Mouse (Mus musculus) Patski (cell line): Measurements from ENCODE around the gene Tprg. TPM values are rescaled to one million over a fixed set of nuclear protein-coding genes. Genes with fewer than 3 reads are reported as not detected.

Source experiments
- ATAC-seq: fragments of 100-300 bp; one replicate; pipeline ENCODE4 v1.8.0; 2021
- CTCF ChIA-PET: fragments of 350-600 bp; sonication (Branson Sonifier 250); formaldehyde crosslinking; loops from one replicate; lab custom pipeline; 2022; ENCODE audit warnings: inconsistent platforms; lab: Charles Lee
- POLR2A ChIA-PET: fragments of 350-600 bp; sonication (Branson Sonifier 250); formaldehyde crosslinking; loops from one replicate; lab custom pipeline; 2022; ENCODE audit warnings: antibody characterized with exemption, inconsistent platforms; lab: Charles Lee
- DNase-seq: peaks from one replicate; pipeline ENCODE4 v3.0.0-alpha.2; 2011; ENCODE audit warnings: low read depth, low spot score
- H3K27me3 ChIP-seq: fragments of 371-371 bp; one replicate; pipeline ENCODE4 v1.5.1; 2021
- CTCF ChIP-seq: fragments of 100-300 bp; IDR thresholded peaks from one replicate; pipeline ENCODE4 v1.5.1; 2021
- in situ Hi-C: fragments of 300-500 bp; cut with MboI; formaldehyde crosslinking; loops from 3 replicates; pipeline ENCODE4 v1.11.1; 2018; ENCODE audit warnings: low pct_unique_long_range_greater_than_20kb, mixed read lengths
- polyA plus RNA-seq: library from polyadenylated mRNA; unstranded; gene quantifications from one replicate; pipeline ENCODE4 v1.2.3, GENCODE M21; 2021

Tprg gene
- polyA plus RNA-seq, 1 experiment from 2014 or later: 0.10 TPM

DNA sequence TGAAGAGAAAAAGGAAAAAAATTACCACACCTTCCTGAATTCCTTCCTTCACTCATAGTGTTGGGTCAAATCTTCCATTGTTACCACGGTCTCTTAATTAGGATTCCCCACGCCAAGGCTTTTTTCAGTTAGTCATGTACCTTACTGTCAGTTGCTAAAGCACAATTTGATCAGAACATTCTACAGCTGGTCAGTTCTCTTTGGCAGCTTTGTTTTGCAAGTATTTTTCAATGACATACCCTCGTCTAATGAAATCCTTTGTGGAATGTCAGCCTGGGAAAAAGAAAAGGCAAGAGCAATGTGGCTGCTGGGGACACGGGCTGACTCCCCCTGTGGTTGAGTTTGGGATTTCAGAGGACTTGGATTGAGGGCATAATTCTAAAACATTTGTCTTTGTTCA lies 136.4 kb downstream of the Tprg start:
- POLR2A ChIA-PET: no interaction called here
- in situ Hi-C loops: no loop called here
- CTCF ChIA-PET: interaction anchor here (0.7 kb wide), 1 partner anchor 520 kb away, joined by 3 read pairs; no protein-coding TSS in a partner anchor
- ATAC-seq: no peak
- no peaks in the 10 kb centered on the region for H3K27me3 ChIP-seq
- no peak for DNase-seq
- peak; percentile 31 for TF ChIP-seq CTCF

DNA sequence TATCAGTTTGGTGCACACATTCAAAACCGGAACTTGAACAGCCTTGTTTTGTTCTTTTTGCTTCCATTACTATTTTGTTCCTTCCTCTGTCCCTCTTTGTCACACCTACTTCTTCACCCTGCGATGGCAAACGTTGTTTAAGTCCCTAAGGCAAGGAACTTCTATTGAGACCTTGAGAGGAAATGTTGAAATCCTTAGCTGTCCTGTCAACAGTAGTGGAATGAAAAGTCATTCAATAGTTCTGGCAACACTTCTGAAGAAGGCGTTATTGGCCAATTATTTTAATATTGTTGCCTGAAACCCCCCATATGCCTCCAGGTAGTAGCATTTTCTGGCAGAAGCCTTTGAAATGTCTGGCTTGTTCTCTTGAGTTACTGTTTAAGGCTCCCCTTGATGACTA lies 137.4 kb downstream of the Tprg start:
- H3K27me3 ChIP-seq: no peaks in the 10 kb centered on the region
- in situ Hi-C loops: no loop called here
- ChIA-PET POLR2A (no interaction called here), CTCF (interaction anchor here (1.9 kb wide), 1 partner anchor 19 kb away, joined by 6 read pairs; no protein-coding TSS in a partner anchor)
- DNase-seq (no peak), ATAC-seq (no peak)
- no peak for TF ChIP-seq CTCF

DNA sequence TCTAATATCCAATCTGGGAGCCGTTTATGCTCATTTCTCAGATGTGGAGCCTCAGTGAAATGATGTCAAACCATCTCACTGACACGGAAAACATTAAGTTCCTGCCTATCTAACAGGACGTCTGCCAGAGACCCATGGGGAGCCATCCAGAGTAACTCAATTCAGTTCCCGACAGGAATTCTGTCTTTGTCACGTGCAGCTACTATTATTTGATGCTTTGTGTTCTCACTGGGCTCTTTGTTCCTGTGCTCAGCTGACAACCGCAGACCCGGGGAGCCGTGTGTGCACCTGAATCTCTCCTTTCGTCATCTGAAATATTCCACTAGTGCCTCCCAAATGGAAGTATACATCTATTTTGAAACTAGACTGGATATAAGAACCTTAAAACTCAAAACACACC lies 138.3 kb downstream of the Tprg start:
- no peak for TF ChIP-seq CTCF
- in situ Hi-C loops: no loop called here
- CTCF ChIA-PET: interaction anchor here (1.2 to 2.4 kb wide), 3 partner anchors 20 to 48 kb away, joined by 3 to 8 read pairs (median 6); no protein-coding TSS in a partner anchor
- H3K27me3 ChIP-seq: no peaks in the 10 kb centered on the region
- ATAC-seq (no peak), DNase-seq (no peak)
- POLR2A ChIA-PET: no interaction called here

DNA sequence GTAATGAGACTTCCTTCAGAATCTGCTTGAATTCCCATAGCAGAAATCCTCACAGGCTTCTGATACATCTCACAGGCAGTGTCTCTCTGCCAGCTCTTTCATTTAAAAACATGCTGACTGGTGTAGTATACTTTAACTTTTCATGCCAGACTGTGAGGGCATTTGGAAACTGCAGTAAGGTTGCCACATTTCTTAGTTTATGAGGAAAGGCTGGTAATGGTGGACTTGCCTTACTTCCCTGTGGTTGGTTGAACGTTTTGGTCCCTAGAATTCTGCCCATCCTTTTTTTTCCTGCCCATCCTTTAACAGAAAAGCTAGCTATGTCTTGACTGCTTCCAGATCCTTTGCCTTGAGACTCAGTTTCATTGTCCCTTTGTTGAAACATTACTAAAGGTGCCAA lies 138.8 kb downstream of the Tprg start:
- in situ Hi-C loops: no loop called here
- no peak for ATAC-seq
- H3K27me3 ChIP-seq: no peaks in the 10 kb centered on the region
- no peak for TF ChIP-seq CTCF
- CTCF ChIA-PET: interaction anchor here (0.6 to 2.4 kb wide), 5 partner anchors 16 to 563 kb away, joined by 3 to 8 read pairs (median 4); no protein-coding TSS in a partner anchor
- DNase-seq: no peak
- POLR2A ChIA-PET: no interaction called here

DNA sequence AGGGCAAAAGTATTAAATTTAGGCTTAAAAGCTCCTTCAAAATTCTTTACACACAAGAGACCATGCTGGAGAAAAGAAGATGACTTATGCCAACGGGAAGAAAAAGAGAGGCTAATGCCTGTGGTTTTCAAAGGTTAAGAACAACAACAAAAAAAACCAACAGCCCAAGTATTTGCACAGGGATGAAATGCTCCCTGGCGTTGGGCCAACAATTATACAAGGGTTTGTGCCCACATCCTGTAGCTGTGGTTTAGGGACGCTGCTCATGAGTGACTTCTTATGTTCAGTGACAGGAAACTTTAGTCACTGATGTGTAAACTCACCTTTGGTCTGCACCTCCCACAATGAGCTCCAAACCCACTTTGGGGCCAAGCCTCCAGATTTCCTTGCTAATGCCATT lies 139.6 kb downstream of the Tprg start:
- CTCF ChIA-PET: interaction anchor here (0.9 to 2.4 kb wide), 4 partner anchors 15 to 102 kb away, joined by 3 to 8 read pairs (median 4); no protein-coding TSS in a partner anchor
- TF ChIP-seq CTCF: no peak
- DNase-seq (peak; percentile 95), ATAC-seq (peak; percentile 78)
- H3K27me3 ChIP-seq: no peaks in the 10 kb centered on the region
- POLR2A ChIA-PET: no interaction called here
- in situ Hi-C loops: no loop called here

DNA sequence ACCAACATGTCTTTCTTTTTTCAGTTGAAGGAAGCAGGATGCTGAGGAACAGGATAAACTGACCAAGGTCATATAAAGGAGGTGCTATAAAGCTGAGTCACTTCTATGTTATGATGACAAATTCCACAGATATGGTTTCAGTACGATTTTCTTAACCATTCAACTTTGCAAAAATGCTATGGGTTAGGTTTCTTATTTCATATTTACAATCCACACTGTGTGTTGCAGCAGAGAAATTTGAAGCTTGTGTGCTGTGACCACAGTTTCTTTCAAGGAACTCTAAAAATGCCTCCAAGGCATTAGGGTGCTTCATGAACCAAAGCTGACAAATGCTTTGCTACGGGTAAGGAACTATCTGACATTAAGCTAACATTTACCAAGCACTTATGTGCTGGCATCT lies 153.4 kb downstream of the Tprg start:
- peak; percentile 82 for ATAC-seq
- in situ Hi-C loops: no loop called here
- no peak for TF ChIP-seq CTCF
- CTCF ChIA-PET: interaction anchor here (0.9 to 1.1 kb wide), 3 partner anchors 12 to 63 kb away, joined by 3 to 4 read pairs (median 4); no protein-coding TSS in a partner anchor
- H3K27me3 ChIP-seq: no peaks in the 10 kb centered on the region
- POLR2A ChIA-PET: no interaction called here
- DNase-seq: peak; percentile 49

DNA sequence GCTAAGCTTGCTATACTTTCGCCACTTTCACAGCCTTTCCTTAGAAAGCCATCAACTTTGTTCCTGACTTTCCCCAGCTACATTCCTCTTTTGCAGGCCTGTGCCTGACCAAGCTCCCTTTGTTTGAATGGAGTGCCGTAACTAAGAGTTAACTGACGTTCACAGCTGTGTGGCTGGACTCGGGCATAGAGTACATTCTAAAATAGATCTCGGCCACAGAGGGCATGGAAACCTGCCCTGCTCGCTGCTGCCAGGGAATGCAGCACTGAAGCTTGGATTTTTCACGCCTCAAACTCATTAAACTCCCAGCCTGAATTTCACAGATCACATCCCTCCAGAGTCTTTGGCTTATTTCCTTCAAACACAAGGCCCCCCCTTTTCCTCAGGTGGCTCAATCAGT lies 159.0 kb downstream of the Tprg start:
- H3K27me3 ChIP-seq: no peaks in the 10 kb centered on the region
- no peak for ATAC-seq
- DNase-seq: no peak
- CTCF ChIA-PET: no interaction called here
- POLR2A ChIA-PET: no interaction called here
- TF ChIP-seq CTCF: no peak
- in situ Hi-C loops: no loop called here

DNA sequence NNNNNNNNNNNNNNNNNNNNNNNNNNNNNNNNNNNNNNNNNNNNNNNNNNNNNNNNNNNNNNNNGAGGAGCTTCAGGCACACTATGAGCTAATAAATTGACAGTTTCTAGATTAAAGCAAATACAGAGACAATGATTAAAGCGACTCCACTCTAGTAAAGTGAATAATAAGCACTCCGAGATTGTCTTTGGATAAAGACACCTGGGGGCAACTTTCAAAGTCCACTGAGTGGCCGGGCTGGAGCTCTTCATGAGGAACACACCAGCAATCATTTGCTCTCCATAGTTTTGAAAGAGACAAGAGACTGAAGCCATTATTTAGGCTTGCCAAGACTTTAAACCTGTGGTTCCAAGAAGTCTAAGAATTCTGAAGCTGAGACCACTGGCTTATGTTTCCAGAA lies 164.9 kb downstream of the Tprg start:
- no peak for TF ChIP-seq CTCF
- ATAC-seq (no peak), DNase-seq (no peak)
- ChIA-PET POLR2A (no interaction called here), CTCF (interaction anchor here (1.2 kb wide), 1 partner anchor 75 kb away, joined by 3 read pairs; no protein-coding TSS in a partner anchor)
- H3K27me3 ChIP-seq: no peaks in the 10 kb centered on the region
- in situ Hi-C loops: no loop called here

DNA sequence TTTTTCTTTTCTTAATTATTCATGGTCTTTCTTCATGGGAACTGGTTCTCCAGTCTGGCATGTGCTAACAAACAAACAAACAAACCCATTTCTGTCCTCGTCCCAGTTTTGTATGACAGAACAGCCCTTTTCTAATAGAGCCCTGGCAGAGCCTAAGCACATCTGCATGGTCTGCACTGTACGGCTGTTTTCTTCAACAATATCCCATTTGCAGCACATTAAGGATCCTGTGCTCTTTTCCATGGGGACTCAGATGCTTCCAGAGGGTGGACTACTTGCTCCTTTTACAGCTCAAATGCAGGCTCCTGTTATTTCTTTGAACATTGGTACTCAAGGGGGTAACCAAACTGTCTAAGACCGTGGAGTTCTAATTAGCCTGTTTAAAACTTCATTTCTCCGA lies 178.1 kb downstream of the Tprg start:
- H3K27me3 ChIP-seq: no peaks in the 10 kb centered on the region
- POLR2A ChIA-PET: no interaction called here
- DNase-seq: no peak
- TF ChIP-seq CTCF: no peak
- in situ Hi-C loops: no loop called here
- no peak for ATAC-seq
- CTCF ChIA-PET: no interaction called here

DNA sequence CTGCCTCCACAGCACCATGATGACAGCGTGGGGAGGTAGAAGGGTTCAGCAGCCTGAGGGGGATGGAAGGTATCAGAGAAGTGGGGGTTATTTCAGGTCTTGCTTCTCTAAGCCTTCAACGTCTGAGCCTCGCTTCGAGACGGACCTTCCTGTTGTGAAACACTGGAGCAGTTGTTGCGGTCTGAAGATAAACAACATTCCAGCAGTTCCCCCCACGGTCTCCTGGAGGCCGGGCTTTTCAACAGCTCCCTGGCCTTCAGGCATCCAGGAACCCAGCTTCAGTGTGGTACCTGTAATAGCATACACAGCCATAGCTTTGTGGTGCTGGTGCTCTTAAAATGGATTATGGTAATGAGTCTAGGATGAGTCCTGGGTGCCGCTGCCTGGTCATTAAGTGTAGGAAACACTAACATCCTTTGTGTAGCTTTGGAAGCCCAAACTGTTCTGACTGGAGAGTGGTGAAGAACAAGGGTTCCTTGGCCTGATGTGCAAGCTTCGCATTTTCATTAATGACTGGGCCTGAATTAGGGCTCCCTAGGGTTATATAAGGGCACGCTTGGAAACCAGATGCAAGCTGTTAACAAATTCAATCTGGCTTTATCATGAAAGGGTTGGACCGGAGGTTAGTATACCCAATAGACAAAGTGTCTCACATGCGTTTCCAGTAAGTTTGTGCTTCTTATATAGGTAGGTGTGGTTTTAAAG lies 179.0 kb downstream of the Tprg start:
- TF ChIP-seq CTCF: no peak
- in situ Hi-C loops: no loop called here
- H3K27me3 ChIP-seq: no peaks in the 10 kb centered on the region
- ChIA-PET CTCF (interaction anchor here (0.9 kb wide), 1 partner anchor 15 kb away, joined by 3 read pairs; no protein-coding TSS in a partner anchor), POLR2A (no interaction called here)
- ATAC-seq (no peak), DNase-seq (no peak)

DNA sequence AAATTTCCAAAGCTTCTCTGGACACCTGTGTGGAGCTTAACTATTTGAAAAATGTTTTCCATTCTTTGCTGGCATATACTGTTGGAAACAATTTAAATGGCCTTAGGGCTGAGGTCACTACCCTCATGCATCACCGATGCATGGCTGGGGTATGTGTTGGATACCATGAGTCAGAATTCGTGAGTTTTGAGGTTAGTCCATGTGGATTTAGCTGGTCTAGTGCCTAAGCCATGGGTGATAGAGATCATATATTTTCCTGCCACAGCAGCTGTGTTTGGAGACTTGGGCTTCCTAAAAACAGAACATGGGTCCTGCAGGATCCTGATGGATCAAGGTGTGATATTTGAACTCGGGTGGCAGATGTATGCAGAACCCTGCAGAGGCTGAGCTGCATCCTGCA lies 181.4 kb downstream of the Tprg start:
- no peaks in the 10 kb centered on the region for H3K27me3 ChIP-seq
- ATAC-seq (peak; percentile 62), DNase-seq (peak; percentile 43)
- POLR2A ChIA-PET: no interaction called here
- in situ Hi-C loops: no loop called here
- no peak for TF ChIP-seq CTCF
- CTCF ChIA-PET: no interaction called here
